Mouse (Mus musculus) myocyte (in vitro differentiated cells): ENCODE measurements around the gene Olfr695.

Experiments
- CEBPB ChIP-seq: IDR thresholded peaks from 2 replicates; pipeline ENCODE4 v1.6.1; 2011; ENCODE audit warnings: mild to moderate bottlenecking, moderate library complexity; ENCODE audit not compliant: poor library complexity, insufficient read depth, severe bottlenecking
- E2F4 ChIP-seq: IDR thresholded peaks from one replicate; pipeline ENCODE4 v1.6.1; 2011; ENCODE audit warnings: mild to moderate bottlenecking, control low read depth, moderate library complexity; ENCODE audit not compliant: insufficient read depth
- MAX ChIP-seq: IDR thresholded peaks from one replicate; pipeline ENCODE4 v1.6.1; 2011; ENCODE audit warnings: low read depth, mild to moderate bottlenecking, control low read depth
- MYOD1 ChIP-seq, 3 experiments: IDR thresholded peaks; one replicate each; pipeline ENCODE4 v1.6.1; 2011; ENCODE audit warnings: control low read depth in 2 of 3, low read depth in 2 of 3, mild to moderate bottlenecking in 2 of 3, moderate library complexity in 1 of 3; ENCODE audit not compliant: insufficient read length in 2 of 3, control insufficient read depth in 1 of 3
- POLR2A ChIP-seq: IDR thresholded peaks from one replicate; pipeline ENCODE4 v1.6.1; 2011; ENCODE audit warnings: low read depth, mild to moderate bottlenecking, control low read depth, moderate library complexity; ENCODE audit not compliant: insufficient read length
- POLR2AphosphoS2 ChIP-seq: IDR thresholded peaks from one replicate; pipeline ENCODE4 v1.6.1; 2011; ENCODE audit warnings: low read depth, control low read depth; ENCODE audit not compliant: insufficient read length
- REST ChIP-seq: IDR thresholded peaks from one replicate; pipeline ENCODE4 v1.6.1; 2011; ENCODE audit warnings: mild to moderate bottlenecking, control low read depth, moderate library complexity; ENCODE audit not compliant: insufficient read depth, insufficient read length
- SRF ChIP-seq: IDR thresholded peaks from one replicate; pipeline ENCODE4 v1.6.1; 2011; ENCODE audit warnings: low read depth; ENCODE audit not compliant: control insufficient read depth, insufficient read length
- TCF12 ChIP-seq: IDR thresholded peaks from one replicate; pipeline ENCODE4 v1.6.1; 2011; ENCODE audit warnings: mild to moderate bottlenecking, control low read depth; ENCODE audit not compliant: poor library complexity, insufficient read depth, severe bottlenecking
- USF1 ChIP-seq: IDR thresholded peaks from one replicate; pipeline ENCODE4 v1.6.1; 2011; ENCODE audit warnings: low read depth, mild to moderate bottlenecking, control low read depth, moderate library complexity

- TF ChIP-seq POLR2A (no peak), POLR2AphosphoS2 (no peak), CEBPB (no peak), REST (no peak), TCF12 (no peak), SRF (no peak), USF1 (no peak), MAX (no peak), E2F4 (no peak), MYOD1 (IDR thresholded peaks at IDR 0.05; ENCODE audit: control insufficient read depth in 1 of 3, insufficient read length in 2 of 3, low read depth in 2 of 3) (no peak)
Observed at GRCm38 (mm10) chr7:106685382-106685781, 30.8 kb downstream of the Olfr695 start.
